Mouse (Mus musculus): Measurements from ENCODE around the gene A2ml1. TPM values are rescaled to one million over a fixed set of nuclear protein-coding genes. Genes with fewer than 3 reads are reported as not detected.

The A2ml1 gene
- total RNA-seq, 2 experiments from 2014 or later = 2.4 TPM; not detected in 1

Other genes with a start within 250 kb of the A2ml1 start
- 1 to 10 TPM; 5.6 to 6.1 TPM for gene Tulp3, start 225.8 kb downstream of the A2ml1 start, total RNA-seq (2021)
- gene Rhno1, start 218.7 kb downstream of the A2ml1 start, total RNA-seq (2021) = 10 to 100 TPM in 1 of 2 experiments, 1 to 10 TPM in 1; 8.8 to 10.6 TPM
- gene Foxm1, start 218.6 kb downstream of the A2ml1 start, total RNA-seq (2021) = under 1 TPM; 0.52 to 0.98 TPM
- gene Tex52, start 206.2 kb downstream of the A2ml1 start, total RNA-seq (2021) = not detected
- gene Gm44596, start 206.1 kb downstream of the A2ml1 start, total RNA-seq (2021) = not detected
- gene Nrip2, start 182.3 kb downstream of the A2ml1 start, total RNA-seq (2021) = 1 to 10 TPM; 1.3 TPM
- gene Itfg2, start 156.7 kb downstream of the A2ml1 start, total RNA-seq (2021) = 10 to 100 TPM; 17.0 to 22.0 TPM
- 100 to 1,000 TPM; 352 to 419 TPM for gene Fkbp4, start 142.9 kb downstream of the A2ml1 start, total RNA-seq (2021)
- 1 to 10 TPM; 2.0 to 3.4 TPM for gene Pzp, start 54.9 kb downstream of the A2ml1 start, total RNA-seq (2021)
- gene Klrb1a, start 41.9 kb upstream of the A2ml1 start, total RNA-seq (2021) = not detected
- gene Clec2h, start 80.8 kb upstream of the A2ml1 start, total RNA-seq (2021) = under 1 TPM; 0.40 to 0.98 TPM
- gene Klrb1, start 141.5 kb upstream of the A2ml1 start, total RNA-seq (2021) = not detected
- gene Klrb1c, start 207.6 kb upstream of the A2ml1 start, total RNA-seq (2021) = not detected
- gene Gm44511, start 244.7 kb upstream of the A2ml1 start, total RNA-seq (2021) = not detected
- gene Klrb1b, start 244.7 kb upstream of the A2ml1 start, total RNA-seq (2021) = under 1 TPM; 0.21 to 0.45 TPM

Data from heart, adult 18-20 months (tissue).